Mouse (Mus musculus) CD4-positive helper T cell, adult 2 months (primary cell): Measurements from ENCODE around the gene Rdh9.
"Not testable (repeated sequence)": the region's sequence is repeated elsewhere in the genome, so short reads cannot be mapped to it uniquely, and the experiment has no call there.

ENCODE experiments used
- DNase-seq: peaks from one replicate; pipeline ENCODE4 v3.0.0-alpha.2; 2012; ENCODE audit warnings: low read depth, missing footprints, low spot score

Gene Rdh9

GRCm38 (mm10) chr10:127759181-127760110 is 16.7 kb upstream of the Rdh9 start, which contains the start of the genes Rdh1 and Rdh16f1:
TSS of gene Rdh1 (plus strand) at chr10:127759721.
TSS of gene Rdh16f1 (plus strand) at chr10:127759787.
- DNase-seq = peak; percentile 22

- DNase-seq = not testable (repeated sequence)
Observed at GRCm38 (mm10) chr10:127762926-127763325, 13.3 kb upstream of the Rdh9 start.

GRCm38 (mm10) chr10:127763914-127764680 is 12.1 kb upstream of the Rdh9 start:
- no peak for DNase-seq

- DNase-seq = no peak
Observed at GRCm38 (mm10) chr10:127766564-127766963, 9.6 kb upstream of the Rdh9 start.

GRCm38 (mm10) chr10:127782321-127782720 is 6.1 kb downstream of the Rdh9 start:
- not testable (repeated sequence) for DNase-seq

- not testable (repeated sequence) for DNase-seq
Observed at GRCm38 (mm10) chr10:127785411-127785810, 9.2 kb downstream of the Rdh9 start.

GRCm38 (mm10) chr10:127799295-127799694 is 23.1 kb downstream of the Rdh9 start:
- no peak for DNase-seq

- no peak for DNase-seq
Observed at GRCm38 (mm10) chr10:127800891-127801290, 24.7 kb downstream of the Rdh9 start, which contains the start of gene Rdh16. TSS of gene Rdh16 (plus strand) at chr10:127801152.

GRCm38 (mm10) chr10:127801612-127802011 is 25.4 kb downstream of the Rdh9 start:
- DNase-seq = no peak

- DNase-seq = no peak
Observed at GRCm38 (mm10) chr10:127802236-127802635, 26.1 kb downstream of the Rdh9 start.

- no peak for DNase-seq
Observed at GRCm38 (mm10) chr10:127804416-127804815, 28.2 kb downstream of the Rdh9 start.

- DNase-seq = no peak
Observed at GRCm38 (mm10) chr10:127815888-127816287, 39.7 kb downstream of the Rdh9 start.

- not testable (repeated sequence) for DNase-seq
Observed at GRCm38 (mm10) chr10:127817268-127817910, 41.2 kb downstream of the Rdh9 start.

GRCm38 (mm10) chr10:127821806-127822205 is 45.6 kb downstream of the Rdh9 start:
- DNase-seq = not testable (repeated sequence)

GRCm38 (mm10) chr10:127825386-127825785 is 49.2 kb downstream of the Rdh9 start:
- DNase-seq = no peak

- no peak for DNase-seq
Observed at GRCm38 (mm10) chr10:127829121-127829520, 52.9 kb downstream of the Rdh9 start.

GRCm38 (mm10) chr10:127834186-127834585 is 58.0 kb downstream of the Rdh9 start:
- not testable (repeated sequence) for DNase-seq

- DNase-seq = no peak
Observed at GRCm38 (mm10) chr10:127835292-127835691, 59.1 kb downstream of the Rdh9 start.

GRCm38 (mm10) chr10:127837793-127838192 is 61.6 kb downstream of the Rdh9 start:
- DNase-seq = not testable (repeated sequence)

- DNase-seq = no peak
Observed at GRCm38 (mm10) chr10:127838539-127838938, 62.4 kb downstream of the Rdh9 start.

GRCm38 (mm10) chr10:127840776-127841175 is 64.6 kb downstream of the Rdh9 start:
- DNase-seq = no peak
